Mouse (Mus musculus): ENCODE results near the gene Ttc28. TPM values are rescaled to one million over a fixed set of nuclear protein-coding genes. Genes with fewer than 3 reads are reported as not detected.

Gene Ttc28
- polyA plus RNA-seq, 1 experiment from 2014 or later, result 0.85 TPM

- 49% methylated on average over 4 of the region's 4 CpGs for WGBS (ENCODE audit: insufficient replicate concordance)
- no peaks in the 10 kb centered on the region for H3K9me3 ChIP-seq (replicated peaks; ENCODE audit: control insufficient read depth, low read length)
- no peak overlapping the region for H3K27ac ChIP-seq (ENCODE audit: low read length)
- H3K36me3 ChIP-seq (ENCODE audit: control insufficient read depth, insufficient read depth), result no peaks in the 10 kb centered on the region
- H3K9ac ChIP-seq (ENCODE audit: low read depth, low read length), result no peak overlapping the region
- no peak overlapping the region for H3K4me3 ChIP-seq (ENCODE audit: low read depth, low read length)
- H3K4me2 ChIP-seq (ENCODE audit: low read depth, low read length), result no peak overlapping the region
- H3K27me3 ChIP-seq (ENCODE audit: control insufficient read depth, insufficient read depth, low read depth, low read length), result no peaks in the 10 kb centered on the region
- H3K4me1 ChIP-seq (ENCODE audit: control insufficient read depth, low read depth, low read length), result no peaks in the 10 kb centered on the region
- ATAC-seq (ENCODE audit: low read depth), result no peak
Measured at GRCm38 (mm10) chr5:111017319-111017718, 137.7 kb downstream of the Ttc28 start.

- ATAC-seq (ENCODE audit: low read depth), result no peak
Measured at GRCm38 (mm10) chr5:111022339-111022738, 142.7 kb downstream of the Ttc28 start.

GRCm38 (mm10) chr5:111022940-111023339 is 143.3 kb downstream of the Ttc28 start:
- no peaks in the 10 kb centered on the region for H3K4me1 ChIP-seq (ENCODE audit: control insufficient read depth, low read depth, low read length)
- H3K27me3 ChIP-seq (ENCODE audit: control insufficient read depth, insufficient read depth, low read depth, low read length), result no peaks in the 10 kb centered on the region
- no peak overlapping the region for H3K4me3 ChIP-seq (ENCODE audit: low read depth, low read length)
- no peaks in the 10 kb centered on the region for H3K9me3 ChIP-seq (replicated peaks; ENCODE audit: control insufficient read depth, low read length)
- no peak overlapping the region for H3K4me2 ChIP-seq (ENCODE audit: low read depth, low read length)
- H3K9ac ChIP-seq (ENCODE audit: low read depth, low read length), result no peak overlapping the region
- WGBS (ENCODE audit: insufficient replicate concordance), result 81% methylated on average over 1 of the region's 1 CpGs
- no peaks in the 10 kb centered on the region for H3K36me3 ChIP-seq (ENCODE audit: control insufficient read depth, insufficient read depth)
- H3K27ac ChIP-seq (ENCODE audit: low read length), result no peak overlapping the region
- no peak for ATAC-seq (ENCODE audit: low read depth)

More at GRCm38 (mm10) chr5:111022339-111022738, 142.7 kb downstream of the Ttc28 start:
- Histone ChIP-seq H3K9me3 (replicated peaks; ENCODE audit: control insufficient read depth, low read length) (no peaks in the 10 kb centered on the region), H3K27me3 (ENCODE audit: control insufficient read depth, insufficient read depth, low read depth, low read length) (no peaks in the 10 kb centered on the region), H3K4me2 (ENCODE audit: low read depth, low read length) (no peak overlapping the region), H3K9ac (ENCODE audit: low read depth, low read length) (no peak overlapping the region), H3K4me3 (ENCODE audit: low read depth, low read length) (no peak overlapping the region), H3K36me3 (ENCODE audit: control insufficient read depth, insufficient read depth) (no peaks in the 10 kb centered on the region), H3K27ac (ENCODE audit: low read length) (no peak overlapping the region), H3K4me1 (ENCODE audit: control insufficient read depth, low read depth, low read length) (no peaks in the 10 kb centered on the region)
- WGBS (ENCODE audit: insufficient replicate concordance), result 66% methylated on average over 9 of the region's 9 CpGs

- Histone ChIP-seq H3K27me3 (ENCODE audit: control insufficient read depth, insufficient read depth, low read depth, low read length) (no peaks in the 10 kb centered on the region), H3K36me3 (ENCODE audit: control insufficient read depth, insufficient read depth) (no peaks in the 10 kb centered on the region), H3K9me3 (replicated peaks; ENCODE audit: control insufficient read depth, low read length) (no peaks in the 10 kb centered on the region), H3K4me3 (ENCODE audit: low read depth, low read length) (no peak overlapping the region), H3K4me1 (ENCODE audit: control insufficient read depth, low read depth, low read length) (no peaks in the 10 kb centered on the region), H3K4me2 (ENCODE audit: low read depth, low read length) (no peak overlapping the region), H3K27ac (ENCODE audit: low read length) (no peak overlapping the region), H3K9ac (ENCODE audit: low read depth, low read length) (no peak overlapping the region)
- ATAC-seq (ENCODE audit: low read depth), result no peak
- WGBS (ENCODE audit: insufficient replicate concordance), result 81% methylated on average over 13 of the region's 13 CpGs
Measured at GRCm38 (mm10) chr5:111024621-111025020, 145.0 kb downstream of the Ttc28 start.

GRCm38 (mm10) chr5:111025476-111025875 is 145.9 kb downstream of the Ttc28 start:
- Histone ChIP-seq H3K9me3 (replicated peaks; ENCODE audit: control insufficient read depth, low read length) (no peaks in the 10 kb centered on the region), H3K36me3 (ENCODE audit: control insufficient read depth, insufficient read depth) (no peaks in the 10 kb centered on the region), H3K27ac (ENCODE audit: low read length) (no peak overlapping the region), H3K27me3 (ENCODE audit: control insufficient read depth, insufficient read depth, low read depth, low read length) (no peaks in the 10 kb centered on the region), H3K4me1 (ENCODE audit: control insufficient read depth, low read depth, low read length) (no peaks in the 10 kb centered on the region), H3K4me2 (ENCODE audit: low read depth, low read length) (no peak overlapping the region), H3K9ac (ENCODE audit: low read depth, low read length) (no peak overlapping the region), H3K4me3 (ENCODE audit: low read depth, low read length) (no peak overlapping the region)
- WGBS (ENCODE audit: insufficient replicate concordance), result 63% methylated on average over 14 of the region's 14 CpGs
- no peak for ATAC-seq (ENCODE audit: low read depth)

GRCm38 (mm10) chr5:111026209-111026608 is 146.6 kb downstream of the Ttc28 start:
- Histone ChIP-seq H3K4me2 (ENCODE audit: low read depth, low read length) (no peak overlapping the region), H3K4me1 (ENCODE audit: control insufficient read depth, low read depth, low read length) (no peaks in the 10 kb centered on the region), H3K27me3 (ENCODE audit: control insufficient read depth, insufficient read depth, low read depth, low read length) (no peaks in the 10 kb centered on the region), H3K4me3 (ENCODE audit: low read depth, low read length) (no peak overlapping the region), H3K27ac (ENCODE audit: low read length) (no peak overlapping the region), H3K36me3 (ENCODE audit: control insufficient read depth, insufficient read depth) (no peaks in the 10 kb centered on the region), H3K9ac (ENCODE audit: low read depth, low read length) (no peak overlapping the region), H3K9me3 (replicated peaks; ENCODE audit: control insufficient read depth, low read length) (no peaks in the 10 kb centered on the region)
- 53% methylated on average over 8 of the region's 8 CpGs for WGBS (ENCODE audit: insufficient replicate concordance)
- ATAC-seq (ENCODE audit: low read depth), result no peak

- H3K9me3 ChIP-seq (replicated peaks; ENCODE audit: control insufficient read depth, low read length), result no peaks in the 10 kb centered on the region
- H3K27me3 ChIP-seq (ENCODE audit: control insufficient read depth, insufficient read depth, low read depth, low read length), result no peaks in the 10 kb centered on the region
- WGBS (ENCODE audit: insufficient replicate concordance), result 44% methylated on average over 4 of the region's 4 CpGs
- H3K27ac ChIP-seq (ENCODE audit: low read length), result no peak overlapping the region
- H3K9ac ChIP-seq (ENCODE audit: low read depth, low read length), result no peak overlapping the region
- no peak overlapping the region for H3K4me2 ChIP-seq (ENCODE audit: low read depth, low read length)
- H3K36me3 ChIP-seq (ENCODE audit: control insufficient read depth, insufficient read depth), result no peaks in the 10 kb centered on the region
- H3K4me1 ChIP-seq (ENCODE audit: control insufficient read depth, low read depth, low read length), result no peaks in the 10 kb centered on the region
- no peak overlapping the region for H3K4me3 ChIP-seq (ENCODE audit: low read depth, low read length)
- ATAC-seq (ENCODE audit: low read depth), result no peak
Measured at GRCm38 (mm10) chr5:111028340-111028739, 148.7 kb downstream of the Ttc28 start.

- no peaks in the 10 kb centered on the region for H3K36me3 ChIP-seq (ENCODE audit: control insufficient read depth, insufficient read depth)
- ATAC-seq (ENCODE audit: low read depth), result no peak
- no peaks in the 10 kb centered on the region for H3K4me1 ChIP-seq (ENCODE audit: control insufficient read depth, low read depth, low read length)
- H3K9ac ChIP-seq (ENCODE audit: low read depth, low read length), result no peak overlapping the region
- H3K4me3 ChIP-seq (ENCODE audit: low read depth, low read length), result no peak overlapping the region
- WGBS (ENCODE audit: insufficient replicate concordance), result 64% methylated on average over 9 of the region's 9 CpGs
- H3K9me3 ChIP-seq (replicated peaks; ENCODE audit: control insufficient read depth, low read length), result no peaks in the 10 kb centered on the region
- no peaks in the 10 kb centered on the region for H3K27me3 ChIP-seq (ENCODE audit: control insufficient read depth, insufficient read depth, low read depth, low read length)
- H3K4me2 ChIP-seq (ENCODE audit: low read depth, low read length), result no peak overlapping the region
- H3K27ac ChIP-seq (ENCODE audit: low read length), result no peak overlapping the region
Measured at GRCm38 (mm10) chr5:111028952-111029351, 149.3 kb downstream of the Ttc28 start.

- ATAC-seq (ENCODE audit: low read depth), result no peak
- Histone ChIP-seq H3K9me3 (replicated peaks; ENCODE audit: control insufficient read depth, low read length) (no peaks in the 10 kb centered on the region), H3K36me3 (ENCODE audit: control insufficient read depth, insufficient read depth) (no peaks in the 10 kb centered on the region), H3K4me2 (ENCODE audit: low read depth, low read length) (no peak overlapping the region), H3K27me3 (ENCODE audit: control insufficient read depth, insufficient read depth, low read depth, low read length) (no peaks in the 10 kb centered on the region), H3K4me1 (ENCODE audit: control insufficient read depth, low read depth, low read length) (no peaks in the 10 kb centered on the region), H3K4me3 (ENCODE audit: low read depth, low read length) (no peak overlapping the region), H3K9ac (ENCODE audit: low read depth, low read length) (no peak overlapping the region), H3K27ac (ENCODE audit: low read length) (no peak overlapping the region)
- 65% methylated on average over 10 of the region's 10 CpGs for WGBS (ENCODE audit: insufficient replicate concordance)
Measured at GRCm38 (mm10) chr5:111032687-111033295, 153.2 kb downstream of the Ttc28 start.

Measured in liver, embryonic 16.5 days (tissue).